Mouse (Mus musculus) layer of hippocampus, adult 18-20 months (tissue): ENCODE data around the gene Arid2. TPM values are rescaled to one million over a fixed set of nuclear protein-coding genes. Genes with fewer than 3 reads are reported as not detected.
"Not testable (repeated sequence)": the region's sequence is repeated elsewhere in the genome, so short reads cannot be mapped to it uniquely, and the experiment has no call there.

Experiments used
- DNase-seq, 2 experiments: peaks; one replicate each; pipeline ENCODE4 v3.0.0; 2022; ENCODE audit warnings: low spot score in 2 of 2
- long read RNA-seq: library from polyadenylated mRNA; stranded (forward); transcript quantifications from one replicate; pipeline ENCODE4 v2.0.0, GENCODE M21; 2021
- total RNA-seq, 2 experiments: library from RNA; stranded (reverse); gene quantifications; 2 replicates each; pipeline ENCODE4 v1.2.3; 2021

Arid2 gene
- 10 to 100 TPM; 33.5 to 34.2 TPM for total RNA-seq
- long read RNA-seq, full-length matches to known transcripts: 13 of 23 reads
- long read RNA-seq, partial matches to known transcripts: 8 of 23 reads
- long read RNA-seq, other reads (novel, unspliced or antisense): 2 of 23 reads

GRCm38 (mm10) chr15:96287369-96287975 is at the start of gene Arid2:
TSS of gene Arid2 (plus strand) at chr15:96287518.
- DNase-seq: peak; percentile 40 to 64

- no peak for DNase-seq
Observed at GRCm38 (mm10) chr15:96238071-96238470, 49.2 kb upstream of the Arid2 start.

- no peak for DNase-seq
Observed at GRCm38 (mm10) chr15:96244171-96244570, 43.1 kb upstream of the Arid2 start.

GRCm38 (mm10) chr15:96244715-96245114 is 42.6 kb upstream of the Arid2 start:
- DNase-seq: not testable (repeated sequence)

GRCm38 (mm10) chr15:96253827-96254226 is 33.5 kb upstream of the Arid2 start:
- no peak for DNase-seq

- no peak for DNase-seq
Observed at GRCm38 (mm10) chr15:96254356-96254755, 33.0 kb upstream of the Arid2 start.

GRCm38 (mm10) chr15:96257781-96258180 is 29.5 kb upstream of the Arid2 start:
- no peak for DNase-seq

GRCm38 (mm10) chr15:96264614-96265013 is 22.7 kb upstream of the Arid2 start:
- DNase-seq: no peak

GRCm38 (mm10) chr15:96267933-96268332 is 19.4 kb upstream of the Arid2 start:
- no peak for DNase-seq

- no peak for DNase-seq
Observed at GRCm38 (mm10) chr15:96268610-96269009, 18.7 kb upstream of the Arid2 start.

GRCm38 (mm10) chr15:96269402-96269801 is 17.9 kb upstream of the Arid2 start:
- DNase-seq: no peak

GRCm38 (mm10) chr15:96270272-96270880 is 16.9 kb upstream of the Arid2 start:
- DNase-seq: no peak

GRCm38 (mm10) chr15:96272356-96272755 is 15.0 kb upstream of the Arid2 start:
- no peak for DNase-seq

- no peak for DNase-seq
Observed at GRCm38 (mm10) chr15:96274341-96274740, 13.0 kb upstream of the Arid2 start.

- DNase-seq: no peak
Observed at GRCm38 (mm10) chr15:96275198-96275597, 12.1 kb upstream of the Arid2 start.

GRCm38 (mm10) chr15:96275810-96276493 is 11.4 kb upstream of the Arid2 start:
- DNase-seq: no peak

GRCm38 (mm10) chr15:96277061-96277460 is 10.3 kb upstream of the Arid2 start:
- DNase-seq: no peak

GRCm38 (mm10) chr15:96281236-96281635 is 6.1 kb upstream of the Arid2 start:
- no peak for DNase-seq

GRCm38 (mm10) chr15:96283141-96283540 is 4.2 kb upstream of the Arid2 start:
- DNase-seq: no peak

GRCm38 (mm10) chr15:96283920-96284431 is 3.3 kb upstream of the Arid2 start:
- DNase-seq: peak in 1 of 2 experiments; percentile 49

GRCm38 (mm10) chr15:96284711-96285322 is 2.5 kb upstream of the Arid2 start:
- peak; percentile 33 to 52 for DNase-seq
